Mouse (Mus musculus) forelimb bud, embryonic 11.5 days (tissue): ENCODE measurements at regions not wholly inside any gene's neighbourhood (a gene's known extent, or its start where the extent isn't known, plus 50 kb on each side); places are given as distances from the start of the nearest gene placed in this dataset.

ENCODE experiments used
- DNase-seq: peaks from one replicate; pipeline ENCODE4 v3.0.0-alpha.2; 2012; ENCODE audit warnings: low read depth, low spot score

GRCm38 (mm10) chr7:129980501-129980900 is 388.8 kb downstream of the Wdr11 start:
- DNase-seq = no peak

GRCm38 (mm10) chr7:129982411-129982810 is 390.7 kb downstream of the Wdr11 start:
- DNase-seq = no peak

- no peak for DNase-seq
Measured at GRCm38 (mm10) chr7:129983601-129984120, 392.0 kb downstream of the Wdr11 start.

GRCm38 (mm10) chr7:129984367-129984766 is 392.7 kb downstream of the Wdr11 start:
- DNase-seq = no peak

- DNase-seq = no peak
Measured at GRCm38 (mm10) chr7:129987119-129987665, 395.5 kb downstream of the Wdr11 start.

GRCm38 (mm10) chr7:129987713-129988112 is 396.1 kb downstream of the Wdr11 start:
- DNase-seq = no peak

- DNase-seq = no peak
Measured at GRCm38 (mm10) chr7:129993446-129994223, 402.0 kb downstream of the Wdr11 start.

- DNase-seq = no peak
Measured at GRCm38 (mm10) chr7:129995529-129995928, 403.9 kb downstream of the Wdr11 start.

GRCm38 (mm10) chr7:130001064-130001463 is 409.4 kb downstream of the Wdr11 start:
- no peak for DNase-seq

- DNase-seq = no peak
Measured at GRCm38 (mm10) chr7:130002002-130002401, 410.3 kb downstream of the Wdr11 start.

GRCm38 (mm10) chr7:130005406-130005805 is 413.7 kb downstream of the Wdr11 start:
- DNase-seq = no peak

GRCm38 (mm10) chr7:130007993-130008583 is 416.4 kb downstream of the Wdr11 start:
- no peak for DNase-seq

- DNase-seq = no peak
Measured at GRCm38 (mm10) chr7:130008591-130009418, 417.1 kb downstream of the Wdr11 start.

GRCm38 (mm10) chr7:130012067-130012466 is 420.4 kb downstream of the Wdr11 start:
- DNase-seq = no peak

GRCm38 (mm10) chr7:130013109-130013508 is 421.4 kb downstream of the Wdr11 start:
- DNase-seq = no peak

GRCm38 (mm10) chr7:130014609-130015008 is 422.9 kb downstream of the Wdr11 start:
- DNase-seq = no peak

- DNase-seq = no peak
Measured at GRCm38 (mm10) chr7:130015375-130016014, 423.8 kb downstream of the Wdr11 start.

GRCm38 (mm10) chr7:130016015-130016874 is 424.6 kb downstream of the Wdr11 start:
- no peak for DNase-seq

- peak; percentile 68 for DNase-seq
Measured at GRCm38 (mm10) chr7:130018891-130019290, 427.2 kb downstream of the Wdr11 start.

- DNase-seq = no peak
Measured at GRCm38 (mm10) chr7:130028945-130029344, 437.3 kb downstream of the Wdr11 start.
